In the genomic region with DNA sequence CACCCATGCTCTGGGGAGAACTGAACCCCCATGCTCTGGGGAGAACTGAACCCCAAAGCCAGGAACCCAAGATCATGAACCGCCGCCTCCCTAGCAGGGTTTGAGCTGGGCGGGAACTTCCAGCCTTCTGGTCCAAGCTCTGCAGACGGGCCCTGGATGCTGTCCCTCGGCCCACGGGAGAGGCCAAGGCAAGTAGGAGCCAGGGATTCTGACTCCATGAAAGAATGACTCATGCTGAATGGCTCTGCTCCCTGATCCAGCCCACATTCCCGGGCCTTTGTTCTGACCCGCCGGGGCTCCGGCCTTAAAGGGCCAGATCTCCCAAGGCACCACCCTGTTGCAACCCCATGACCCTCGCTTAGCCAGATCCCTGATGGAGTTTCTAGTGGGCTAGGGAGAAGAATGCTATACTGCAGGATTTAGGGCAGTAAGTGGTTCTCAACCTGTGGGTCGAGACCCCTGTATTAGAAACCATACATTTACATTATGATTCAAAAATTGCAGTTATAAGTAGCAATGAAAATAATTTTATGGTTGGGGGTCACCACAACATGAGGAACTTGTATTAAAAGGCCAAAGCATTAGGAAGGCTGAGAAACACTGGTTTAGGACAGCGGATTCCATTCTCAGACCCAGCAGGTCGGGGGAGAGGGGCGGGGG, we compare ENCODE assay signal across 8 mouse cellular contexts.
DNase-seq lines count a peak whose midpoint lies in the region; ATAC-seq and TF ChIP-seq lines count a peak whose summit lies in the region.

No protein-coding gene starts in this region.

- peak; percentile 69 for ATAC-seq in heart, postnatal 0 days (ENCODE audit: insufficient read depth, low read depth)

- H3K4me3 ChIP-seq in C2C12 (ENCODE audit: insufficient read depth, poor library complexity, severe bottlenecking): no peak overlapping the region
- no peak overlapping the region for H3K4me3 ChIP-seq in heart, postnatal 0 days (ENCODE audit: low read depth, low read length)

- peak overlapping the region; percentile 13 for H3ac ChIP-seq in C2C12 (ENCODE audit: control insufficient read depth, insufficient read length, low read depth)

- peak; percentile 90 for DNase-seq in adrenal gland, adult 2 months
- DNase-seq in fibroblast of lung, adult 2 months (ENCODE audit: low read depth): peak; percentile 68
- DNase-seq in heart, postnatal 0 days (ENCODE audit: low spot score): peak; percentile 79
- peak; percentile 61 to 76 for DNase-seq in kidney, postnatal 4 days
- peak; percentile 84 for DNase-seq in lung, postnatal 25 days (ENCODE audit: low spot score)
- peak; percentile 66 for DNase-seq in testis, postnatal 14 days (ENCODE audit: low spot score)
- DNase-seq in spleen, adult 12 weeks (ENCODE audit: low spot score): no peak

- TF ChIP-seq EP300 in heart, postnatal 0 days (IDR thresholded peaks at IDR 0.05; ENCODE audit: low read depth): no peak

- no peaks in the 10 kb centered on the region for H3K79me2 ChIP-seq in C2C12 (ENCODE audit: control insufficient read depth, insufficient read depth)

- WGBS in heart, postnatal 0 days: 22% methylated on average over 14 of the region's 15 CpGs

- H3K27ac ChIP-seq in heart, postnatal 0 days (ENCODE audit: low read depth): peak overlapping the region; percentile 36

- TF ChIP-seq CTCF in C2C12 (IDR thresholded peaks at IDR 0.05; ENCODE audit: control insufficient read depth, insufficient read depth, insufficient read length): no peak
- no peak for TF ChIP-seq CTCF in heart, postnatal 0 days (IDR thresholded peaks at IDR 0.05; ENCODE audit: low read depth)

- peak overlapping the region; percentile 18; the same call in 1 of the 2 replicates for H3K4me2 ChIP-seq in heart, postnatal 0 days (ENCODE audit: low read depth, low read length)

- no peaks in the 10 kb centered on the region for H3K36me3 ChIP-seq in C2C12 (ENCODE audit: control insufficient read depth, insufficient read depth)
- no peaks in the 10 kb centered on the region for H3K36me3 ChIP-seq in heart, postnatal 0 days (replicated peaks; ENCODE audit: control insufficient read depth, insufficient read depth, low read length)

- no peaks in the 10 kb centered on the region for H3K27me3 ChIP-seq in C2C12 (ENCODE audit: control insufficient read depth, insufficient read depth, insufficient read length)
- H3K27me3 ChIP-seq in heart, postnatal 0 days (ENCODE audit: control insufficient read depth, insufficient read depth, low read length): no peaks in the 10 kb centered on the region

- no peaks in the 10 kb centered on the region for H3K79me3 ChIP-seq in C2C12 (ENCODE audit: low read depth)

- H3K9me3 ChIP-seq in heart, postnatal 0 days (replicated peaks; ENCODE audit: control insufficient read depth, low read length): no peaks in the 10 kb centered on the region

- H3K4me1 ChIP-seq in heart, postnatal 0 days (ENCODE audit: control insufficient read depth, insufficient read depth): peaks cover 18% of the 10 kb centered on the region

- H3K9ac ChIP-seq in heart, postnatal 0 days (replicated peaks; ENCODE audit: low read depth, low read length): no peak overlapping the region

TF ChIP-seq in C2C12, 6 proteins besides CTCF, POLR2A, EP300 and RAD21:
- no peak for TF ChIP-seq MYOD1 (IDR thresholded peaks at IDR 0.05; ENCODE audit: control insufficient read depth, insufficient read length, low read depth)
- TF ChIP-seq USF1 (IDR thresholded peaks at IDR 0.05; ENCODE audit: low read depth): peak; percentile 1
- peak; percentile 63 for TF ChIP-seq FOSL1 (IDR thresholded peaks at IDR 0.05; ENCODE audit: insufficient read depth, low read length, poor library complexity, severe bottlenecking)
- TF ChIP-seq MAX (IDR thresholded peaks at IDR 0.05): peak; percentile 59
